Mouse (Mus musculus): ENCODE results near the gene Rnf17. TPM values are rescaled to one million over a fixed set of nuclear protein-coding genes. Genes with fewer than 3 reads are reported as not detected.

Rnf17 gene
- total and polyA plus RNA-seq, 2 experiments from 2014 or later: 0.62 to 0.82 TPM

DNA sequence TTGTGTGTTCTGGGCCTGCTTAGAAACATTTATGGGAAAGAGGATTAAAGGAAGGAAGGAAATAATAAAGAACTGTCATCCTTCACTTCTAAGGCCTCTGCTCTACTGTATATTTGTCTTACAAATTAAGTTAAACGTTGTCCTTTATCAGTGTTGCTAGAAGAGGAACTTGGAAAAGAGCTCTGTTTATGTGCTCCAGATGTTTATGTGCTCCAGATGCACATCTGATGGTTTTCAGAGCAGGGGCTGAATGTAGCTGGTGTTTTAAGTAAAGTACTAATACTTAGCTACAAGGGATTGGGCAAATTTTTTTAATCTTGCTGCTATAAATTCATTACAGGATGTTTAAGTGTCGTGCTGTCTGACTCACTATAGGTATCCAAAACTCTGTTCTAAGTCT lies 59.7 kb downstream of the Rnf17 start:
- Histone ChIP-seq H3K9me3 (ENCODE audit: low read length) (no peaks in the 10 kb centered on the region), H3K27ac (ENCODE audit: low read depth, low read length) (no peak overlapping the region), H3K4me2 (ENCODE audit: low read depth, low read length, poor library complexity, severe bottlenecking) (no peak overlapping the region), H3K4me3 (ENCODE audit: low read depth, low read length) (no peak overlapping the region), H3K27me3 (ENCODE audit: insufficient read depth, low read length) (no peaks in the 10 kb centered on the region), H3K36me3 (ENCODE audit: insufficient read depth, low read length) (no peaks in the 10 kb centered on the region), H3K4me1 (ENCODE audit: insufficient read depth, low read length) (no peaks in the 10 kb centered on the region), H3K9ac (replicated peaks; ENCODE audit: low read length, poor library complexity, severe bottlenecking) (no peak overlapping the region)
- ATAC-seq (ENCODE audit: low FRiP score) (no peak), DNase-seq (ENCODE audit: low spot score) (no peak)
- 63% methylated on average over 2 of the region's 2 CpGs for WGBS
- no peak for TF ChIP-seq CTCF (IDR thresholded peaks at IDR 0.05)

DNA sequence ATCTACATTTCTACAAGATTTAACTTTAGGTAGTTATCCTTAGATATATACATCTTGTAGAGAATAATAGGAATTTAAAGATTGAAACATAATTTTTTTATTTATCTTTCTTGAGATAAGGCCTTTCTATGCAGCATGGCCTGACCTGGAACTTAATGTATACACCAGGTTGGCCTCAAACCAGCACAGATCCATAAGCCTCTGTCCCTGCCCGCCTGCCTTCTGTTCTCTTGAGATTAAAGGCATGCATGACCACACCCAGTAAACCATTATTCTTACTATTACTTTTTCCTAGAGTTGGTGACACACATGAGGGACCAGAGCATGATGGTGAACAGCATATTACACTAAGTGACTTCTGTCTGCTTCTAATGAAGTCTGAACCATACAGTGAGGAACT lies 60.3 kb downstream of the Rnf17 start:
- Histone ChIP-seq H3K4me3 (ENCODE audit: low read depth, low read length) (no peak overlapping the region), H3K36me3 (ENCODE audit: insufficient read depth, low read length) (no peaks in the 10 kb centered on the region), H3K9me3 (ENCODE audit: low read length) (no peaks in the 10 kb centered on the region), H3K4me2 (ENCODE audit: low read depth, low read length, poor library complexity, severe bottlenecking) (no peak overlapping the region), H3K4me1 (ENCODE audit: insufficient read depth, low read length) (no peaks in the 10 kb centered on the region), H3K27ac (ENCODE audit: low read depth, low read length) (no peak overlapping the region), H3K9ac (replicated peaks; ENCODE audit: low read length, poor library complexity, severe bottlenecking) (no peak overlapping the region), H3K27me3 (ENCODE audit: insufficient read depth, low read length) (no peaks in the 10 kb centered on the region)
- ATAC-seq (ENCODE audit: low FRiP score) (no peak), DNase-seq (ENCODE audit: low spot score) (no peak)
- 76% methylated on average over 1 of the region's 1 CpGs for WGBS
- TF ChIP-seq CTCF (IDR thresholded peaks at IDR 0.05): no peak

DNA sequence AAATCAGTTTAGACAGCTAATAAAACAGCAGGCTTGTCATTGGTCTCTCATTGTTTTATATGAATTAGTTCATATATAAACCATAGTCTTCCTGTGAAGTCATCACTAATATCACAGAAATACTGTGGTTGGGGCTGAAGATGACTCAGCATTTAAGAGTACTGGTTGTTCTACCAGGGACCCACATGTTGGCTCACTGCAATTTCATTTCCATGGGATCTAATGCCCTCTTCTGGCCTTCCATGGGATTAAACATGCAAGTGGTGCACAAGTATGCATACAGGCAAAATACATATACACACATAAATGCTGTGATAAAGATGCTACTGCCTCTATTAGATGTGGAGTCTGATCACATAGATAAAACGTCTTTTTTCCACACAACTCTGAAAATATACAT lies 65.8 kb downstream of the Rnf17 start:
- TF ChIP-seq CTCF (IDR thresholded peaks at IDR 0.05): peak; percentile 62
- Histone ChIP-seq H3K9ac (replicated peaks; ENCODE audit: low read length, poor library complexity, severe bottlenecking) (no peak overlapping the region), H3K27ac (ENCODE audit: low read depth, low read length) (no peak overlapping the region), H3K9me3 (ENCODE audit: low read length) (no peaks in the 10 kb centered on the region), H3K27me3 (ENCODE audit: insufficient read depth, low read length) (no peaks in the 10 kb centered on the region), H3K36me3 (ENCODE audit: insufficient read depth, low read length) (no peaks in the 10 kb centered on the region), H3K4me3 (ENCODE audit: low read depth, low read length) (no peak overlapping the region), H3K4me2 (ENCODE audit: low read depth, low read length, poor library complexity, severe bottlenecking) (no peak overlapping the region), H3K4me1 (ENCODE audit: insufficient read depth, low read length) (no peaks in the 10 kb centered on the region)
- ATAC-seq (ENCODE audit: low FRiP score) (no peak), DNase-seq (ENCODE audit: low spot score) (peak; percentile 11)
- WGBS: 43% methylated on average over 1 of the region's 1 CpGs

DNA sequence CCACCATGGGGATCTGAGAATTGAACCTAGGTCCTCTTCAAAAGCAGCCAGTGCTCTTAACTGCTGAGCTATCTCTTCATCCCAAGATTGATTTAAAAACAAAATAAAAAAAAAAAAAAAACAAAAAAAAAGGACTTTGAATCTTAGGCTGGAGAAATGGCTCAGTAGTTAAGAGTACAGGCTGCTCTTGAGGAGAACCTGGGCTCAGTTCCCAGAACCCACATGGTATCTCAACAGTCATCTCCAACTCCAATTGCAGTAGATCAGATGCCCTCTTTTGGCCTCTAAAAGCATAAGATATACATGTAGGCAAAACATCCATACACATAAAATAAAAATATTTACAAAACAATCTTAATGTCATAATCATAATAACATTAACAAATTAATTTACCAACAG lies 87.4 kb downstream of the Rnf17 start:
- H3K4me3 ChIP-seq (ENCODE audit: low read depth, low read length): no peak overlapping the region
- no peak overlapping the region for H3K27ac ChIP-seq (ENCODE audit: low read depth, low read length)
- DNase-seq (ENCODE audit: low spot score) (no peak), ATAC-seq (ENCODE audit: low FRiP score) (no peak)
- no peaks in the 10 kb centered on the region for H3K27me3 ChIP-seq (ENCODE audit: insufficient read depth, low read length)
- H3K4me2 ChIP-seq (ENCODE audit: low read depth, low read length, poor library complexity, severe bottlenecking): no peak overlapping the region
- H3K36me3 ChIP-seq (ENCODE audit: insufficient read depth, low read length): no peaks in the 10 kb centered on the region
- TF ChIP-seq CTCF (IDR thresholded peaks at IDR 0.05): no peak
- no peaks in the 10 kb centered on the region for H3K4me1 ChIP-seq (ENCODE audit: insufficient read depth, low read length)
- H3K9me3 ChIP-seq (ENCODE audit: low read length): no peaks in the 10 kb centered on the region
- H3K9ac ChIP-seq (replicated peaks; ENCODE audit: low read length, poor library complexity, severe bottlenecking): no peak overlapping the region

DNA sequence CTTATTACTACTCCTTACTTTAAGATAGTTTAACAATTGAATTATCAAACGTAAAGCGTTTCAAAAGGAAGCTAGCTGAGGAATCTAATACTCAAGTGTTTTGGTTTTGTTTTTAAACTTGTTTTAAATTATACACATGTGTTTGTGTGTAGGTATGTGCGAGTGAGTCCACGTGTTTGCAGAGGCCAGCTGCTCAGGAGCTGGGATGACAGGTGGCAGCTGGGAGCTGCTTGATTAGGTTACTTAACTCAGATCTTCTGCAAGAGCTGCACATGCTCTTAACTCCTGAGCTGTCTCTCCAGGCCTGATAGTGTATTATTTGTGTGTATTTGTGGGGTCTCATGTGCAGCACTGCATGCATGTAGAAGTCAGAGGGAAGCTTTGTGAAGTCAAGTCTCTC lies 100.0 kb downstream of the Rnf17 start:
- 85% methylated on average over 4 of the region's 4 CpGs for WGBS
- Histone ChIP-seq H3K4me1 (ENCODE audit: insufficient read depth, low read length) (no peaks in the 10 kb centered on the region), H3K4me2 (ENCODE audit: low read depth, low read length, poor library complexity, severe bottlenecking) (no peak overlapping the region), H3K9me3 (ENCODE audit: low read length) (no peaks in the 10 kb centered on the region), H3K36me3 (ENCODE audit: insufficient read depth, low read length) (no peaks in the 10 kb centered on the region), H3K27ac (ENCODE audit: low read depth, low read length) (no peak overlapping the region), H3K9ac (replicated peaks; ENCODE audit: low read length, poor library complexity, severe bottlenecking) (no peak overlapping the region), H3K4me3 (ENCODE audit: low read depth, low read length) (no peak overlapping the region), H3K27me3 (ENCODE audit: insufficient read depth, low read length) (no peaks in the 10 kb centered on the region)
- no peak for ATAC-seq (ENCODE audit: low FRiP score)
- no peak for TF ChIP-seq CTCF (IDR thresholded peaks at IDR 0.05)
- DNase-seq (ENCODE audit: low spot score): no peak

DNA sequence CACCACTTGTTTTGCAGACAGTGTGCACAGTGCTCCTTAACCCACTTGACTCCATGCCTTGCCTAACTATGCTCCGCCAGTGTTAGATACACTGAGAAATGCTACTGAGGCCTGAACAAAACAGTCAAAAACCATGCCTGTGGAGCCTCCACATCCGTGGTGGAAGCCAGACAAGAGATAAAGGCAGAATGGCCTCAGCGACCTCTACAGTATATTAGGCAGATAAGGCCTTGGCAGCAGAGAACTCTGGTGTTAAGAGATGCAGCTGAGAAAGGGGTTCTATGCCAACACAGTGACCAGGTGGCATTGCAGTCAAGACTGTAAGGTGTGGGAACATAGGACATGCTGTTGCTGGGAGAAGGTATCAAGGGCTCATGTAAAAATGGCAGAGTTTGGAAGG lies 104.4 kb downstream of the Rnf17 start:
- no peak for TF ChIP-seq CTCF (IDR thresholded peaks at IDR 0.05)
- no peaks in the 10 kb centered on the region for H3K4me1 ChIP-seq (ENCODE audit: insufficient read depth, low read length)
- WGBS: 85% methylated on average over 3 of the region's 3 CpGs
- no peak overlapping the region for H3K4me2 ChIP-seq (ENCODE audit: low read depth, low read length, poor library complexity, severe bottlenecking)
- no peak overlapping the region for H3K27ac ChIP-seq (ENCODE audit: low read depth, low read length)
- H3K9me3 ChIP-seq (ENCODE audit: low read length): no peaks in the 10 kb centered on the region
- ATAC-seq (ENCODE audit: low FRiP score) (no peak), DNase-seq (ENCODE audit: low spot score) (no peak)
- H3K4me3 ChIP-seq (ENCODE audit: low read depth, low read length): no peak overlapping the region
- no peaks in the 10 kb centered on the region for H3K36me3 ChIP-seq (ENCODE audit: insufficient read depth, low read length)
- H3K27me3 ChIP-seq (ENCODE audit: insufficient read depth, low read length): no peaks in the 10 kb centered on the region
- no peak overlapping the region for H3K9ac ChIP-seq (replicated peaks; ENCODE audit: low read length, poor library complexity, severe bottlenecking)
